Mouse (Mus musculus) lung, embryonic 16.5 days (tissue): ENCODE data around the gene Usp16. TPM values are rescaled to one million over a fixed set of nuclear protein-coding genes. Genes with fewer than 3 reads are reported as not detected.

Experiments used
- polyA plus RNA-seq: library from polyadenylated mRNA; unstranded; fragments of >200 nt; fragmentation: Nextera tagmentation; extraction: Ambion mirVana; gene quantifications from 2 replicates; pipeline ENCODE4 v1.2.1, GENCODE M21; 2015

The Usp16 gene
- polyA plus RNA-seq, 1 experiment from 2014 or later: 39.5 TPM

Other genes with a start within 250 kb of the Usp16 start
- 20.7 and 23.6 TPM in 2 replicates for gene N6amt1, start 100.5 kb upstream of the Usp16 start, polyA plus RNA-seq
- gene Ltn1, start 22.1 kb upstream of the Usp16 start, polyA plus RNA-seq: 28.9 and 30.0 TPM in 2 replicates
- gene Rwdd2b, start 14.1 kb upstream of the Usp16 start, polyA plus RNA-seq: 10.7 and 11.6 TPM in 2 replicates
- gene Cct8, start 41.2 kb downstream of the Usp16 start, polyA plus RNA-seq: 354 and 375 TPM in 2 replicates
- gene Map3k7cl, start 98.6 kb downstream of the Usp16 start, polyA plus RNA-seq: 0.70 and 0.82 TPM in 2 replicates
- 7.8 and 8.8 TPM in 2 replicates for gene Bach1, start 244.2 kb downstream of the Usp16 start, polyA plus RNA-seq